Mouse (Mus musculus) neutrophil, adult 83 days (primary cell): ENCODE results near the gene Impg1. TPM values are rescaled to one million over a fixed set of nuclear protein-coding genes. Genes with fewer than 3 reads are reported as not detected.

ENCODE experiments used
- total RNA-seq, 2 experiments: library from RNA; stranded (reverse); gene quantifications; one replicate each; pipeline ENCODE4 v1.2.4; 2023

Impg1 gene
- total RNA-seq: not detected

GRCm38 (mm10) chr9:80465381-80465780 lies at the start of gene Impg1:
Gene Impg1, minus strand, starts transcription at chr9:80465481.

